Mouse (Mus musculus): Measurements from ENCODE around the gene Pcp4l1.
"Not testable (repeated sequence)": the region's sequence is repeated elsewhere in the genome, so short reads cannot be mapped to it uniquely, and the experiment has no call there.

The Pcp4l1 gene

DNA sequence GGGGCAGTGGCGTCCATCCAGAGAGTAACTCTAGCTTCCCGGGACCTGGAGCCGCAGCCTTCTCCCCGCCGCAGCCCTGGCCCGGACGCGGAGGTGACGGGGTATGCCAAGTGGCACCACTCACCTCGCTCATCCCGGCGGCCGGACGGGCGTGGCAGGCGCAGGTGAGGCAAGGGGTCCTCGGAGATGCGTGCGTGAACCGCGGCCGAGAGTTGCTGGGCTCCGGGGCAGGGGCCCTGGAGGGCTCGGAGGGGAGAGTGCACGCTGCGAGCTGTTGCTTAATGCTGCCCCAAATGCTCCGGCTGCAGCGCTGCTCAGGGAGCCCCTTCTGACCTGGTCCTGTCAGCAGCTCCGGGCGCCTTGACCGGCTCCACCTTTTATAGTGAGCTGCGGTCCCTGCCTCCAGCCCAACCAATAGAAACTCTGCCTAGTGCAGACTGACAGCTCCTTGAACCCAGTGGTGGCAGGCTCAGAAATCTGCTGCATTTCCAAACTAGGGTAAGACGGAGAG, at the start of gene Pcp4l1:
Gene Pcp4l1, minus strand, starts transcription at position 382 of the 511 bp plus-strand sequence.
- DNase-seq (ENCODE audit: extremely low spot score, low read depth, low spot score): no peak

- no peak for DNase-seq (ENCODE audit: extremely low spot score, low read depth, low spot score)
Observed at GRCm38 (mm10) chr1:171245353-171245752, 49.3 kb upstream of the Pcp4l1 start.

DNA sequence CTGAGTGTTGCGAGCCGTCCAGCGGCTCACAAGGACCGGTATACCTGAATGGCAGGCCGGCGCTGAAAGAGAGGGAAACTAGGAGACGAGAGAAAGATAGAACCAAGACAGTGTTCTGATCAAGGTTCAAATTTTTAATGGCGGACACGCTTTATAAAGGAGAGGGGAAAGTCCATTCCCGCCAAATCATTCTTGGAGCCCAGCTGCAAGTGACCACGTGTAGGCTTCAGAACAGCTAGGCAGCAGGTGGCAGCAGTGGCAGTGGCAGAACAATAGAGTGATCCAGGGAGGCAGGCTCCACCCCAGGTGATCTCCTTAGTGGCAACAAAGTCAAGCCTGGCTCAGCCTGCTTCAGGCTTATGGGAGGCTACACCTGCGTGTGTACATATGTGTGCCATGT, 45.9 kb upstream of the Pcp4l1 start:
- DNase-seq (ENCODE audit: extremely low spot score, low read depth, low spot score): not testable (repeated sequence)

- DNase-seq (ENCODE audit: extremely low spot score, low read depth, low spot score): no peak
Observed at GRCm38 (mm10) chr1:171240911-171241310, 44.8 kb upstream of the Pcp4l1 start.

DNA sequence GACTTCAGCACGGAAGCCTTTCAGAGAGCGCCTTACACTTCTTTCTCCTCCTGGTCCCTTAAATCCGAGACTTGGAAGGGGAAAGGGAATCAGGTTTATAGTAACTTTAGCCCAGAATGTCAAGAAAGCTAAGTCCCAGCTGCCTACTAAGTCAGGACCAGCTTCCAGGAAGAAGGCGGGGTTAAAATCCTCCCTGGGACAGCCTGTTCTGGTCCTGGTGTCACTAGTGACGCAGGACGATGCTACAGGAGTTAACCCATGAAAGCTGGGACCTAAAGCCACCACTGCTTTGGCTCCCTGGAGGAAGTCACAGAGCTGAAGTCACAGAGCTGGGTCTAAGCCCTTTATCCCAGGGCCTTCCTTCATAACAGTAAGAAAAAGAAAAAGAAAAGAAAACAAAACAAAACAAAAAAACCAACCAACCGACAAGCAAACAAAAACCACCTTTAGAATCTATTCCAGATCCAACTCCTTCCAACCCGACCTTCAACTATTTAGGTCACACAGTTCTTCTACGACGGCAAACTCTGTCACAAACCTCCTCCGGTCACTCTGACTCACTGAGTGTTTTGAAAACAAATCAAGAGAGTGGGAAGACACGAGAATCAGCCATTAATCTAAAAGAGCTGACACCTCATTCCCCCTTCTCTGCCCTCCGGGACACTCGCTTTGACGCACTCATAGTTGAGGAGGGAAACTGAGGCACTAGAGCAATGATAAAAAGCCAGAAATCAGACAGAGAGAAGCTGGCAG, 44.1 kb upstream of the Pcp4l1 start:
- no peak for DNase-seq (ENCODE audit: extremely low spot score, low read depth, low spot score)

DNA sequence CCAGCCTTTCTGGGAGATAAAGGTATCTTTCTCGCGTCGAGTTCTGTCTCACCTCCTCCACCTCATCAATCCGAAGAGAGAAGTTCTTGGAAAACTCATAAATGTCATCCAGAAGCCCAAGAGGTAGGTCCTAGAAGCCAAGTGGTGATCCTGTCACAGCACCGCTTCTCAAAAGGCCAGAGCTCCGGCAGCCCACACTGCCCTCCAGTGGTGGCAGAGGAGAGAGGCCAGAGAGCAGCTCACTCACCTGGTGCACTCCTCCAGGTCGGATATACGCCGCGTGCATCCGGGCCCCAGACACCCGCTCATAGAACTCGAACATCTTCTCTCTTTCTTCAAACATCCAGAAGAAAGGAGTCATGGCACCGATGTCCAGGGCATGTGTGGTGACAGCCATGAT, 42.4 kb upstream of the Pcp4l1 start:
- no peak for DNase-seq (ENCODE audit: extremely low spot score, low read depth, low spot score)

DNA sequence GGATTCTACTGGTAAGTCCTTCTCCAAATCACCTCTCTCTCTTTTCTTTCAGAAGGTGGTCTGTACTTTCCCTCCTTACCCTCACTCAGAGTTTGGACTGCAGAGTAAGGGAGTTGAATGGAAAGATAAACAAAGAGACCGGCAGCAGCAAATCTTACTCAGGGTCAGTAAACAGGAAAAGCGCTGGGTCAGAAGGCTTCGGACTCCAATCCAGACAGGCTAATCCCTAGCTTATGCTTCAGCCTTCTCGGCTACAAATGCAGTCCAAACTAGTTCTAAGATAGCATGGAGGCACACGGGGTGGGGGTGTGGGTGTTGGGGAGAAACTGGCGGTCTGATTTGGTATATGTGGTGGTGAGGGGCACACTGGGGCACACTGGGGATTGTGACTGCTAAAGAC, 41.4 kb upstream of the Pcp4l1 start:
- DNase-seq (ENCODE audit: extremely low spot score, low read depth, low spot score): no peak

GRCm38 (mm10) chr1:171235791-171236190, 39.7 kb upstream of the Pcp4l1 start:
- no peak for DNase-seq (ENCODE audit: extremely low spot score, low read depth, low spot score)

DNA sequence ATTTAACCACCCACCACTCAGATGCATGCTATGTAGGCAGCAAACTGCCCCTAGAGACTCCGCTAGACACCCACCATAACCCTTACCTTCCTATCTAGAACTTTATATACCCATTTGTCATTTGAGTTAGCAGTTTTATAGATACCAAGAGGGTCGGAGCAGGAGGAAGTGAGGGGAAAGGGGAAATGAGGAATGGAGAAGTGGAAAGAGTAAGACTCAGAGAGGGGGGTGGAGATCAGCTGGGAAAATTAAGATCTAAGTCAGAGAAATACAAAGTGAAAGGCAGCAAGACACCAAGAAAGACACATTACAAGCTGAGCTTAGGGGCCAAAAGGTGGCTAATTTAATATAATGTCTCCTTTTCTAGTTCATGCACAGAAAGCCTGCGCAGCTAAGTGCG, 38.5 kb upstream of the Pcp4l1 start:
- no peak for DNase-seq (ENCODE audit: extremely low spot score, low read depth, low spot score)

- DNase-seq (ENCODE audit: extremely low spot score, low read depth, low spot score): no peak
Observed at GRCm38 (mm10) chr1:171234126-171234525, 38.1 kb upstream of the Pcp4l1 start, which contains the start of gene Fcer1g. Gene Fcer1g, minus strand, starts transcription at chr1:171234365.

DNA sequence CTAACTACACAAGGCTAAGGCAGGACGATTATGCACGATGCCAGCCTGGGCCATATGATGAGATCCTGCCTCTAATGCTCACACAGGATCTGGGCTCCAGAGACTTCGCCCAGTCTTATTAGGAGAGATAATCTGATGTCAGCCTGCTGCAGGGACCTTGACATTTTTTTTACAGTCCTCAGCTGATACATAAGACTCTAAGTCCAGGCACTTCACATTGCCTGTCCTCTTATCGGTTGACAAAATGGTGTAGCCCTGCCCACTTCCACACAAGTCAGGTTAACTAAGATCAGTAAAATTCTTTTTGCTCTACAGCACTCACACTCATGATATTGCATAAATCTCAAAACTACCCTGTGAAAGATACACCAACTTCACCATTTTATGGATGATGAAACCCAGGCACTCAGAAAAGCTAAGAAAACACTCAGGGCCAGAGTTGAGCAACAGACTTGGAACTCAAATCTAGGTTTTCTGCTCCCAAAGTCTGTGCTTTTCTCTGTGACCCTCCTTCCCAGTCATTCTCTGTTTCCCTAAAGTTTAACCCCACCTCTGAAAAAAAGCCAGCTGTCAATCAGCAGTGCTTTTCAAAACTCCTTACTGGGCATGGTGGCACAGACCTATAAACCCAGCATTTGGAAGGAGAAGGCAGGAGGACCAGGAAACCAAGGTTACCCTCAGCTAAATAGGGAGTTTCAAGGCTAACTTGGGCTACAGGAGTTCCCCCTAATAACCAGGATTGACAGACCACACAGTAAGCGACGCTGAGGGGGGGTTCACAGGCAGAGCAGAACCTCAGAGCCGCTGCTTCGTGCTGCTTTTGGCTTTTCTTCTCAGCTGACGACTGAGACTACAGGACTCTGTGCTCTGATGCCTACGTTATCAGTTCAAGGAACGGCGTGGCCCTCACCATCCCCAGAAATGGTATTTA, 37.0 kb upstream of the Pcp4l1 start:
- no peak for DNase-seq (ENCODE audit: extremely low spot score, low read depth, low spot score)

- DNase-seq (ENCODE audit: extremely low spot score, low read depth, low spot score): no peak
Observed at GRCm38 (mm10) chr1:171232348-171232747, 36.3 kb upstream of the Pcp4l1 start.

DNA sequence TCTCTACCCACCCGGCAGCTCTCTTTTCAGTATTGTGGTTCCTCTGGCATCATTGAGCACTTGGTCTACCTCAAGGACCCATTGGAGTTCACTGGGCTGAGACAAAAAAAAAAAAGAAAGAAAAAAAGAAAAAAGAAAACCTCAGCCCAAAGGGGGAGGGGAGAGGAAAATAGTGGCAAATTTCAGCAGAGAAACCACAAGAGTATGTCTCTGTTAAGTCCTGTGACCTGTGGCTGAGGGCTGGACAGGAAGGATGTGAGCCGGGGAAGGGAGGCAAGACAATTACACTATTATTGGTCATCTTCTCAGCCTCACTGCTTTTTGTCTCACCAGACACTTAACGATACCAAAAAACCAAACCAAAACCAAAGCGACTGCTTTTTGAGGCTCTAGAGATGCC, 35.8 kb upstream of the Pcp4l1 start:
- no peak for DNase-seq (ENCODE audit: extremely low spot score, low read depth, low spot score)

GRCm38 (mm10) chr1:171230215-171230614, 34.1 kb upstream of the Pcp4l1 start:
- DNase-seq (ENCODE audit: extremely low spot score, low read depth, low spot score): peak; percentile 53

- no peak for DNase-seq (ENCODE audit: extremely low spot score, low read depth, low spot score)
Observed at GRCm38 (mm10) chr1:171229750-171230149, 33.7 kb upstream of the Pcp4l1 start.

DNA sequence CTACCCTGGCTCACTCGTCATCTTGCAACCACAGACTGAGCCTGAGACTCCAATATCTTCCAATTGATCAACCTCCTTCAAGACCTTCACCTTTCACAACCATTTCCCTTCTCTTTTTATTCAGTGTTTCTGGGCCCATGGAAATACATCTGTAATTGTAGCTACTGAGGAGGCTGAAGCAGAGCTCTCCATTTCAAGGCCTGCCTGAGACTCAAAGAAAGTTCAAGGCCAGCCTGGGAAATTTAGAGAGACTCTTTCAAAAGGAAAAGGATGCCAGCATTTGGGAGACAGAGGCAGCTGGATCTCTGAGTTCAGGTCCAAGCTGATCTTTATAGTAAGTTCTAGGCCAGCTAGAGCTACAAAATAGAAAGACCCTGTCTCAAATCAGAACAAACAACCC, 31.8 kb upstream of the Pcp4l1 start:
- DNase-seq (ENCODE audit: extremely low spot score, low read depth, low spot score): no peak

GRCm38 (mm10) chr1:171226780-171227179, 30.7 kb upstream of the Pcp4l1 start:
- no peak for DNase-seq (ENCODE audit: extremely low spot score, low read depth, low spot score)

DNA sequence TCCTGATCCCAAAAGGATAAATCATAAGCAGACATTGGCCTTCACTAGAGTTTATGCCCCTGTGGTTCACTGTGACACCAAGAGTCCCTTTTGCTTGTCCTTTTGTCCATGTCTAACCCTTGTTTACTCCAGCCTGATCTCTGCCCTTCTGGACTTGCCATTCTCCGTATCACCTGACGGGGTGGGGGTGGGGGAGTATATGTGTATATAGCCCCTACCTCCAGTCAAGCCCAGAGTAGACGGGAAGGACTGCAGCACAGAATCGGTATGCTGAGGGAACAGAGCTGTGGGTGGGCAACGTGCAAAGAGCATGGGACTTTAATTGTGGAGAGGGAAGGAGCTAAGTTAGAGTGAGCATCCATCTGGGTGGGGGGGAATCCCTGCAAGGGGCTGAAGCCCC, 28.8 kb upstream of the Pcp4l1 start, which contains the start of gene Apoa2:
Gene Apoa2, plus strand, starts transcription at position 198 of the 400 bp plus-strand sequence.
- no peak for DNase-seq (ENCODE audit: extremely low spot score, low read depth, low spot score)

- no peak for DNase-seq (ENCODE audit: extremely low spot score, low read depth, low spot score)
Observed at GRCm38 (mm10) chr1:171223796-171224195, 27.7 kb upstream of the Pcp4l1 start.

DNA sequence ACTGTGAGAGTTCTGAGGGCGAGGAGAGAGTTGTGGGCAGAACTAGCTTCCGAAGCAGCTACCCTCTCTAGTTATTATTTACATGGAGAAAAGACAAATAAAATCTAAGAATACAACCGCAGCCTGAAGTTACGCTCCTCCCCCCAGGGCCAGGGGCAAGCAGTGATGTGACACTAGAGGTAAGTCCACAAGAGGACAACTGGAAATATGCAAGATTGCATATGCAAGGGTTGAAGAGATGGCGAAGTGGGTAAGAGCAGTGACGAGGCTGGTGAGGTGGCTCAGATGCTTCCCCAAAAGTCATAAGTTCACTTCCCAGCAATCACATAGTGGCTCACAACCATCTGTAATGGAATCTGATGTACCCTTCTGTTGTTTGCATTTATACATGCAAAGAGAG, 27.1 kb upstream of the Pcp4l1 start:
- DNase-seq (ENCODE audit: extremely low spot score, low read depth, low spot score): no peak

DNA sequence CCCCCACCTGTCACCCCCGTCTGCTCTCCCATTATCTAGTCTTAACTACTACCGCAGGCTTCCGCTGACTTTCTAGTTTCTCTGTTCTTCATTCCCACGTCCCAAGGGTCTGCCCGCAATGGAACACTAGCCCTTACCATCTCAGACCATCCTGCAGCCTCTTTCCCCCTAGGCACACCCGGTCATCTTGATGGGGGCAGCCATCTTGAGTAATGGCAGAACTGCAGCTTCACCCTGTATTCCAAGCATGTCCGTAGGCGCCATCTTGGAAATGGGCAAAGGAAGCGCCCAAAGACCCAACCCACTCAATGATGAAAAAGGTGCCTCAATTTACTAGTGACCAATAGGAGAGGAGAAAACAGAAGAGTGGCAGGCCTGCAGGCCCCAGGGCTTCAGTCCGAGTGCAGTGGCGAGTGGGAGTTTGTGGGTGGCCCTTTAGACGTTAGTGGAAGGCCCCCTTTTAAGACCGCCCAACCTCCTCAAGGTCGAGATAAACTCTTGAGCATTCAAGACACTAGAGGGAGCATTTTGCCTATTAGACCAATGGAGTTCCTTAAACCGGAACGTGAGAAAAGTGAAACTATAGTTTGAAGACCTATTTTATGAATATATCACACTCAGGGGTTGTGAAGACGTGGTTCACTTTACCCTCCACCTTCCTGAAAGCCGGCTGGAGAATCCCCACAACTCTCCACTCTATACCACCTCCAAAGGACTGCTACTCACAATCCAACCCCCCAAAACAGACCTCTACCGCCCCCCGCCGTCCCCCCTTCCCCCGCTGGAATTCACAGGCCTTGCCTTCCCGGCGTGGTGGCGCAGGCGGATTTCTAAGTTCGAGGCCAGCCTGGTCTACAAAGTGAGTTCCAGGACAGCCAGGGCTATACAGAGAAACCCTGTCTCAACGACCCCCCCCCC, 26.4 kb upstream of the Pcp4l1 start, which contains the start of gene Tomm40l:
Gene Tomm40l, minus strand, starts transcription at position 277 of the 918 bp plus-strand sequence.
- DNase-seq (ENCODE audit: extremely low spot score, low read depth, low spot score): peak; percentile 98

Measured in hindlimb bud, embryonic 11.5 days (tissue).